Mouse (Mus musculus): ENCODE data around the gene Tmem80. TPM values are rescaled to one million over a fixed set of nuclear protein-coding genes. Genes with fewer than 3 reads are reported as not detected.

Tmem80 gene
- total RNA-seq, 2 experiments from 2014 or later: 29.2 to 30.5 TPM

- peak in 1 of 2 experiments; percentile 42 for DNase-seq (ENCODE audit: low spot score in 2 of 2)
Measured at GRCm38 (mm10) chr7:141355626-141356326, 28.2 kb downstream of the Tmem80 start.

GRCm38 (mm10) chr7:141356971-141357370 lies 29.4 kb downstream of the Tmem80 start:
- DNase-seq (ENCODE audit: low spot score in 2 of 2): peak; percentile 41 to 65

GRCm38 (mm10) chr7:141361510-141361909 lies 34.0 kb downstream of the Tmem80 start:
- DNase-seq (ENCODE audit: low spot score in 2 of 2): no peak

GRCm38 (mm10) chr7:141363106-141363751 lies 35.7 kb downstream of the Tmem80 start:
- peak; percentile 64 to 90 for DNase-seq (ENCODE audit: low spot score in 2 of 2)

GRCm38 (mm10) chr7:141363752-141364125 lies 36.2 kb downstream of the Tmem80 start:
- DNase-seq (ENCODE audit: low spot score in 2 of 2): no peak

GRCm38 (mm10) chr7:141364349-141365048 lies 37.0 kb downstream of the Tmem80 start:
- DNase-seq (ENCODE audit: low spot score in 2 of 2): no peak

- DNase-seq (ENCODE audit: low spot score in 2 of 2): peak in 1 of 2 experiments; percentile 37
Measured at GRCm38 (mm10) chr7:141365049-141365445, 37.5 kb downstream of the Tmem80 start.

GRCm38 (mm10) chr7:141367358-141367757 lies 39.8 kb downstream of the Tmem80 start:
- DNase-seq (ENCODE audit: low spot score in 2 of 2): no peak

- no peak for DNase-seq (ENCODE audit: low spot score in 2 of 2)
Measured at GRCm38 (mm10) chr7:141369918-141370317, 42.4 kb downstream of the Tmem80 start.

GRCm38 (mm10) chr7:141371942-141372595 lies 44.5 kb downstream of the Tmem80 start:
- DNase-seq (ENCODE audit: low spot score in 2 of 2): no peak

- no peak for DNase-seq (ENCODE audit: low spot score in 2 of 2)
Measured at GRCm38 (mm10) chr7:141373611-141374010, 46.1 kb downstream of the Tmem80 start.

GRCm38 (mm10) chr7:141374399-141374798 lies 46.9 kb downstream of the Tmem80 start:
- DNase-seq (ENCODE audit: low spot score in 2 of 2): no peak

GRCm38 (mm10) chr7:141379584-141379983 lies 52.0 kb downstream of the Tmem80 start:
- DNase-seq (ENCODE audit: low spot score in 2 of 2): no peak

- DNase-seq (ENCODE audit: low spot score in 2 of 2): peak in 1 of 2 experiments; percentile 53
Measured at GRCm38 (mm10) chr7:141381068-141381835, 53.7 kb downstream of the Tmem80 start.

Other genes with a start within 250 kb of the Tmem80 start
- not detected for gene Pkp3, start 249.5 kb upstream of the Tmem80 start, total RNA-seq (2021)
- gene Sigirr, start 227.2 kb upstream of the Tmem80 start, total RNA-seq (2021): 1 to 10 TPM; 1.9 to 2.1 TPM
- not detected for gene Ano9, start 209.9 kb upstream of the Tmem80 start, total RNA-seq (2021)
- gene Ptdss2, start 205.4 kb upstream of the Tmem80 start, total RNA-seq (2021): 10 to 100 TPM; 47.4 to 50.6 TPM
- 10 to 100 TPM; 35.5 to 45.9 TPM for gene Rnh1, start 154.9 kb upstream of the Tmem80 start, total RNA-seq (2021)
- gene Hras, start 133.7 kb upstream of the Tmem80 start, total RNA-seq (2021): 100 to 1,000 TPM; 201 TPM
- 1 to 10 TPM; 4.3 to 4.5 TPM for gene Lrrc56, start 133.6 kb upstream of the Tmem80 start, total RNA-seq (2021)
- not detected for gene Lmntd2, start 113.7 kb upstream of the Tmem80 start, total RNA-seq (2021)
- gene Rassf7, start 111.9 kb upstream of the Tmem80 start, total RNA-seq (2021): 1 to 10 TPM in 1 of 2 experiments, under 1 TPM in 1; 0.71 to 1.5 TPM
- gene Phrf1, start 99.0 kb upstream of the Tmem80 start, total RNA-seq (2021): 10 to 100 TPM; 76.9 to 78.8 TPM
- gene Irf7, start 61.3 kb upstream of the Tmem80 start, total RNA-seq (2021): 1 to 10 TPM in 1 of 2 experiments, under 1 TPM in 1; 0.46 to 1.2 TPM
- not detected for gene Cdhr5, start 51.0 kb upstream of the Tmem80 start, total RNA-seq (2021)
- not detected for gene Sct, start 48.6 kb upstream of the Tmem80 start, total RNA-seq (2021)
- not detected for gene Drd4, start 35.7 kb upstream of the Tmem80 start, total RNA-seq (2021)
- 10 to 100 TPM; 66.3 to 79.6 TPM for gene Deaf1, start within 50 bp of the Tmem80 start, total RNA-seq (2021)
- 1 to 10 TPM; 5.0 to 9.0 TPM for gene Eps8l2, start 11.1 kb downstream of the Tmem80 start, total RNA-seq (2021)
- 100 to 1,000 TPM; 122 to 125 TPM for gene Taldo1, start 64.5 kb downstream of the Tmem80 start, total RNA-seq (2021)
- 10 to 100 TPM; 37.7 to 39.9 TPM for gene Gatd1, start 86.4 kb downstream of the Tmem80 start, total RNA-seq (2021)
- 100 to 1,000 TPM; 265 to 270 TPM for gene Cend1, start 101.8 kb downstream of the Tmem80 start, total RNA-seq (2021)
- gene Slc25a22, start 110.2 kb downstream of the Tmem80 start, total RNA-seq (2021): 100 to 1,000 TPM; 319 to 320 TPM
- 1 to 10 TPM in 1 of 2 experiments, under 1 TPM in 1; 0.69 to 1.1 TPM for gene Pidd1, start 116.3 kb downstream of the Tmem80 start, total RNA-seq (2021)
- gene Rplp2, start 119.6 kb downstream of the Tmem80 start, total RNA-seq (2021): 100 to 1,000 TPM; 557 to 573 TPM
- 10 to 100 TPM; 29.9 to 35.6 TPM for gene Pnpla2, start 127.5 kb downstream of the Tmem80 start, total RNA-seq (2021)
- 1 to 10 TPM; 3.3 TPM for gene Cracr2b, start 133.4 kb downstream of the Tmem80 start, total RNA-seq (2021)
- gene Cd151, start 139.7 kb downstream of the Tmem80 start, total RNA-seq (2021): 10 to 100 TPM; 24.2 to 26.0 TPM
- 10 to 100 TPM; 39.2 to 42.8 TPM for gene Polr2l, start 147.4 kb downstream of the Tmem80 start, total RNA-seq (2021)
- 10 to 100 TPM; 11.3 to 11.7 TPM for gene Tspan4, start 147.5 kb downstream of the Tmem80 start, total RNA-seq (2021)
- gene Chid1, start 212.1 kb downstream of the Tmem80 start, total RNA-seq (2021): 10 to 100 TPM; 72.6 to 76.2 TPM
- gene Ap2a2, start 234.4 kb downstream of the Tmem80 start, total RNA-seq (2021): 100 to 1,000 TPM; 233 to 238 TPM